Mouse (Mus musculus) cerebral cortex, adult 2 months (tissue): ENCODE results near the gene Tesc.

Source experiments
- WGBS: fragments of 180-500 bp; shearing (Covaris S2); methylation state at CpG from one replicate; pipeline ENCODE4 v1.1.7; 2018; 5-methylcytosine and 5-hydroxymethylcytosine counted together

Gene Tesc

GRCm38 (mm10) chr5:118073213-118073773, 45.8 kb downstream of the Tesc start:
- WGBS = 60% methylated on average over 15 of the region's 15 CpGs

GRCm38 (mm10) chr5:118076721-118077592, 49.4 kb downstream of the Tesc start:
- 50% methylated on average over 15 of the region's 15 CpGs for WGBS

- 91% methylated on average over 6 of the region's 6 CpGs for WGBS
Measured at GRCm38 (mm10) chr5:118078550-118078949, 51.0 kb downstream of the Tesc start.

GRCm38 (mm10) chr5:118079354-118079753, 51.8 kb downstream of the Tesc start:
- WGBS = 47% methylated on average over 6 of the region's 6 CpGs

GRCm38 (mm10) chr5:118079839-118080250, 52.3 kb downstream of the Tesc start:
- 68% methylated on average over 11 of the region's 11 CpGs for WGBS

- WGBS = 78% methylated on average over 9 of the region's 9 CpGs
Measured at GRCm38 (mm10) chr5:118081374-118081949, 53.9 kb downstream of the Tesc start.

GRCm38 (mm10) chr5:118081996-118082395, 54.5 kb downstream of the Tesc start:
- 83% methylated on average over 6 of the region's 6 CpGs for WGBS

GRCm38 (mm10) chr5:118083060-118083638, 55.6 kb downstream of the Tesc start:
- 30% methylated on average over 12 of the region's 12 CpGs for WGBS

- 45% methylated on average over 10 of the region's 10 CpGs for WGBS
Measured at GRCm38 (mm10) chr5:118084171-118084727, 56.7 kb downstream of the Tesc start.

- 71% methylated on average over 7 of the region's 7 CpGs for WGBS
Measured at GRCm38 (mm10) chr5:118085313-118085712, 57.8 kb downstream of the Tesc start.

GRCm38 (mm10) chr5:118086956-118087355, 59.4 kb downstream of the Tesc start:
- 76% methylated on average over 7 of the region's 7 CpGs for WGBS

- WGBS = 58% methylated on average over 7 of the region's 7 CpGs
Measured at GRCm38 (mm10) chr5:118089102-118089501, 61.6 kb downstream of the Tesc start.

- WGBS = 93% methylated on average over 6 of the region's 6 CpGs
Measured at GRCm38 (mm10) chr5:118090101-118090500, 62.6 kb downstream of the Tesc start.

- 94% methylated on average over 2 of the region's 2 CpGs for WGBS
Measured at GRCm38 (mm10) chr5:118090837-118091236, 63.3 kb downstream of the Tesc start.

GRCm38 (mm10) chr5:118093321-118094035, 65.9 kb downstream of the Tesc start:
- 58% methylated on average over 11 of the region's 11 CpGs for WGBS

- WGBS = 70% methylated on average over 11 of the region's 11 CpGs
Measured at GRCm38 (mm10) chr5:118095433-118095832, 67.9 kb downstream of the Tesc start.

- 76% methylated on average over 4 of the region's 4 CpGs for WGBS
Measured at GRCm38 (mm10) chr5:118095849-118096248, 68.3 kb downstream of the Tesc start.

GRCm38 (mm10) chr5:118096317-118096716, 68.8 kb downstream of the Tesc start:
- WGBS = 35% methylated on average over 3 of the region's 3 CpGs

- WGBS = 78% methylated on average over 11 of the region's 11 CpGs
Measured at GRCm38 (mm10) chr5:118099069-118099869, 71.7 kb downstream of the Tesc start.

- WGBS = 60% methylated on average over 8 of the region's 8 CpGs
Measured at GRCm38 (mm10) chr5:118099870-118100478, 72.4 kb downstream of the Tesc start.
